Mouse (Mus musculus): ENCODE measurements around the gene Tmcc3. TPM values are rescaled to one million over a fixed set of nuclear protein-coding genes. Genes with fewer than 3 reads are reported as not detected.
A peak's percentile ranks its signal among the peaks of the same experiment; 100 is the strongest.

The Tmcc3 gene
- polyA plus RNA-seq, 1 experiment from 2014 or later: 7.5 TPM

GRCm38 (mm10) chr10:94341501-94341900, 29.8 kb downstream of the Tmcc3 start:
- no peak for ATAC-seq (ENCODE audit: low FRiP score)
- 70% methylated on average over 17 of the region's 17 CpGs for WGBS
- no peaks in the 10 kb centered on the region for H3K9me3 ChIP-seq
- H3K36me3 ChIP-seq: no peaks in the 10 kb centered on the region
- no peak overlapping the region for H3K9ac ChIP-seq
- H3K4me3 ChIP-seq: no peak overlapping the region
- no peak overlapping the region for H3K27ac ChIP-seq
- H3K4me1 ChIP-seq (replicated peaks): no peaks in the 10 kb centered on the region
- H3K27me3 ChIP-seq: no peaks in the 10 kb centered on the region
- peak overlapping the region; percentile 21; the same call in 1 of the 2 replicates for H3K4me2 ChIP-seq

- Histone ChIP-seq H3K4me3 (no peak overlapping the region), H3K4me2 (no peak overlapping the region), H3K36me3 (no peaks in the 10 kb centered on the region), H3K4me1 (replicated peaks) (no peaks in the 10 kb centered on the region), H3K27me3 (no peaks in the 10 kb centered on the region), H3K27ac (no peak overlapping the region), H3K9ac (no peak overlapping the region), H3K9me3 (no peaks in the 10 kb centered on the region)
- no peak for ATAC-seq (ENCODE audit: low FRiP score)
- WGBS: 68% methylated on average over 7 of the region's 7 CpGs
Measured at GRCm38 (mm10) chr10:94342256-94342655, 30.5 kb downstream of the Tmcc3 start.

- H3K27ac ChIP-seq: no peak overlapping the region
- H3K36me3 ChIP-seq: no peaks in the 10 kb centered on the region
- no peaks in the 10 kb centered on the region for H3K4me1 ChIP-seq (replicated peaks)
- no peak for ATAC-seq (ENCODE audit: low FRiP score)
- H3K4me3 ChIP-seq: no peak overlapping the region
- no peak overlapping the region for H3K4me2 ChIP-seq
- H3K27me3 ChIP-seq: no peaks in the 10 kb centered on the region
- no peaks in the 10 kb centered on the region for H3K9me3 ChIP-seq
- H3K9ac ChIP-seq: no peak overlapping the region
- WGBS: 91% methylated on average over 7 of the region's 7 CpGs
Measured at GRCm38 (mm10) chr10:94343581-94343980, 31.8 kb downstream of the Tmcc3 start.

GRCm38 (mm10) chr10:94344631-94345417, 33.1 kb downstream of the Tmcc3 start:
- H3K9ac ChIP-seq: no peak overlapping the region
- ATAC-seq (ENCODE audit: low FRiP score): no peak
- no peaks in the 10 kb centered on the region for H3K36me3 ChIP-seq
- H3K27ac ChIP-seq: no peak overlapping the region
- no peak overlapping the region for H3K4me3 ChIP-seq
- no peaks in the 10 kb centered on the region for H3K4me1 ChIP-seq (replicated peaks)
- H3K27me3 ChIP-seq: no peaks in the 10 kb centered on the region
- no peak overlapping the region for H3K4me2 ChIP-seq
- no peaks in the 10 kb centered on the region for H3K9me3 ChIP-seq
- WGBS: 57% methylated on average over 22 of the region's 22 CpGs

- Histone ChIP-seq H3K9me3 (no peaks in the 10 kb centered on the region), H3K4me2 (no peak overlapping the region), H3K4me3 (no peak overlapping the region), H3K9ac (no peak overlapping the region), H3K4me1 (replicated peaks) (peaks cover 7% of the 10 kb centered on the region; the same call in 1 of the 2 replicates), H3K27ac (no peak overlapping the region), H3K36me3 (no peaks in the 10 kb centered on the region), H3K27me3 (no peaks in the 10 kb centered on the region)
- WGBS: 91% methylated on average over 7 of the region's 7 CpGs
- ATAC-seq (ENCODE audit: low FRiP score): no peak
Measured at GRCm38 (mm10) chr10:94345509-94346252, 33.9 kb downstream of the Tmcc3 start.

GRCm38 (mm10) chr10:94346596-94346995, 34.8 kb downstream of the Tmcc3 start:
- no peak for ATAC-seq (ENCODE audit: low FRiP score)
- Histone ChIP-seq H3K9me3 (no peaks in the 10 kb centered on the region), H3K4me2 (no peak overlapping the region), H3K9ac (no peak overlapping the region), H3K4me1 (replicated peaks) (peaks cover 10% of the 10 kb centered on the region; the same call in 1 of the 2 replicates), H3K27ac (no peak overlapping the region), H3K4me3 (no peak overlapping the region), H3K27me3 (no peaks in the 10 kb centered on the region), H3K36me3 (no peaks in the 10 kb centered on the region)
- 96% methylated on average over 7 of the region's 7 CpGs for WGBS

- H3K9me3 ChIP-seq: no peaks in the 10 kb centered on the region
- no peak for ATAC-seq (ENCODE audit: low FRiP score)
- 73% methylated on average over 10 of the region's 10 CpGs for WGBS
- H3K27ac ChIP-seq: no peak overlapping the region
- H3K36me3 ChIP-seq: no peaks in the 10 kb centered on the region
- no peak overlapping the region for H3K9ac ChIP-seq
- H3K27me3 ChIP-seq: no peaks in the 10 kb centered on the region
- no peak overlapping the region for H3K4me2 ChIP-seq
- H3K4me3 ChIP-seq: no peak overlapping the region
- H3K4me1 ChIP-seq (replicated peaks): peaks cover 10% of the 10 kb centered on the region; the same call in 1 of the 2 replicates
Measured at GRCm38 (mm10) chr10:94347296-94347695, 35.5 kb downstream of the Tmcc3 start.

- no peak for ATAC-seq (ENCODE audit: low FRiP score)
- Histone ChIP-seq H3K9me3 (no peaks in the 10 kb centered on the region), H3K27ac (no peak overlapping the region), H3K27me3 (no peaks in the 10 kb centered on the region), H3K9ac (no peak overlapping the region), H3K36me3 (no peaks in the 10 kb centered on the region), H3K4me3 (no peak overlapping the region), H3K4me1 (replicated peaks) (peaks cover 10% of the 10 kb centered on the region; the same call in 1 of the 2 replicates), H3K4me2 (no peak overlapping the region)
- 96% methylated on average over 10 of the region's 10 CpGs for WGBS
Measured at GRCm38 (mm10) chr10:94347959-94348358, 36.2 kb downstream of the Tmcc3 start.

GRCm38 (mm10) chr10:94350207-94350606, 38.5 kb downstream of the Tmcc3 start:
- no peaks in the 10 kb centered on the region for H3K36me3 ChIP-seq
- H3K4me2 ChIP-seq: no peak overlapping the region
- peaks cover 10% of the 10 kb centered on the region; the same call in 1 of the 2 replicates for H3K4me1 ChIP-seq (replicated peaks)
- H3K4me3 ChIP-seq: no peak overlapping the region
- no peaks in the 10 kb centered on the region for H3K9me3 ChIP-seq
- no peak for ATAC-seq (ENCODE audit: low FRiP score)
- H3K27me3 ChIP-seq: no peaks in the 10 kb centered on the region
- 42% methylated on average over 5 of the region's 5 CpGs for WGBS
- H3K27ac ChIP-seq: no peak overlapping the region
- no peak overlapping the region for H3K9ac ChIP-seq

- H3K9me3 ChIP-seq: no peaks in the 10 kb centered on the region
- no peak overlapping the region for H3K9ac ChIP-seq
- H3K4me1 ChIP-seq (replicated peaks): peaks cover 10% of the 10 kb centered on the region; the same call in 1 of the 2 replicates
- H3K27me3 ChIP-seq: no peaks in the 10 kb centered on the region
- H3K4me2 ChIP-seq: no peak overlapping the region
- 74% methylated on average over 11 of the region's 11 CpGs for WGBS
- H3K27ac ChIP-seq: no peak overlapping the region
- H3K36me3 ChIP-seq: no peaks in the 10 kb centered on the region
- no peak overlapping the region for H3K4me3 ChIP-seq
- ATAC-seq (ENCODE audit: low FRiP score): no peak
Measured at GRCm38 (mm10) chr10:94350896-94351661, 39.3 kb downstream of the Tmcc3 start.

- Histone ChIP-seq H3K9me3 (no peaks in the 10 kb centered on the region), H3K4me2 (no peak overlapping the region), H3K36me3 (no peaks in the 10 kb centered on the region), H3K27me3 (no peaks in the 10 kb centered on the region), H3K4me3 (no peak overlapping the region), H3K4me1 (replicated peaks) (peaks cover 10% of the 10 kb centered on the region; the same call in 1 of the 2 replicates), H3K9ac (no peak overlapping the region), H3K27ac (no peak overlapping the region)
- 96% methylated on average over 7 of the region's 7 CpGs for WGBS
- ATAC-seq (ENCODE audit: low FRiP score): no peak
Measured at GRCm38 (mm10) chr10:94352172-94352876, 40.6 kb downstream of the Tmcc3 start.

Measured in hindbrain, embryonic 13.5 days (tissue).